Mouse (Mus musculus) liver, embryonic 14.5 days (tissue): Measurements from ENCODE around the gene Chn2. TPM values are rescaled to one million over a fixed set of nuclear protein-coding genes. Genes with fewer than 3 reads are reported as not detected.

ENCODE experiments used
- ATAC-seq: fragments of 200-750 bp; cut with Nextera tagmentation; 2 replicates; pipeline ENCODE4 v1.8.0; 2017; ENCODE audit warnings: moderate number of reproducible peaks, mild to moderate bottlenecking, moderate library complexity; ENCODE audit not compliant: insufficient read depth
- DNase-seq, 3 experiments: peaks; one replicate each; pipeline ENCODE4 v3.0.0-alpha.2; 2012 to 2013; ENCODE audit warnings: low read depth in 3 of 3, low spot score in 3 of 3
- H3K27ac ChIP-seq: fragments of 300-500 bp; sonication (generic); 2 replicates; pipeline ENCODE4 v1.5.1; 2014; ENCODE audit warnings: moderate library complexity, mild to moderate bottlenecking, control low read depth, inconsistent platforms
- H3K27me3 ChIP-seq: fragments of 300-500 bp; sonication (generic); 2 replicates; pipeline ENCODE4 v1.6.1; 2014; ENCODE audit warnings: mild to moderate bottlenecking, low read length, moderate library complexity; ENCODE audit not compliant: control insufficient read depth, insufficient read depth
- H3K36me3 ChIP-seq: fragments of 300-500 bp; sonication (generic); replicated peaks from 2 replicates; pipeline ENCODE4 v1.6.1; 2014; ENCODE audit warnings: low read depth; ENCODE audit not compliant: control insufficient read depth, insufficient read depth
- H3K4me1 ChIP-seq, 2 experiments: fragments of 200-500 bp in 1 of 2; fragments of 300-500 bp in 1 of 2; sonication (generic) in 1 of 2; replicated peaks; 2 replicates each; pipeline ENCODE4 v1.6.1; 2012 to 2014; ENCODE audit warnings: antibody characterized with exemption in 1 of 2, inconsistent platforms in 1 of 2, low read length in 1 of 2; ENCODE audit not compliant: control insufficient read depth in 2 of 2, insufficient read depth in 2 of 2
- H3K4me2 ChIP-seq: fragments of 300-500 bp; sonication (generic); 2 replicates; pipeline ENCODE4 v1.6.1; 2014; ENCODE audit warnings: low read depth, mild to moderate bottlenecking, control low read depth, moderate library complexity
- H3K4me3 ChIP-seq, 2 experiments: fragments of 200-500 bp in 1 of 2; fragments of 300-500 bp in 1 of 2; sonication (generic) in 1 of 2; 2 replicates each; pipeline ENCODE4 v1.5.1; 2012 to 2014; ENCODE audit warnings: low read depth in 2 of 2, low read length in 2 of 2, mild to moderate bottlenecking in 2 of 2, control low read depth in 1 of 2, inconsistent platforms in 1 of 2, moderate library complexity in 1 of 2; ENCODE audit not compliant: insufficient read depth in 1 of 2
- H3K9ac ChIP-seq: fragments of 300-500 bp; sonication (generic); replicated peaks from 2 replicates; pipeline ENCODE4 v1.6.1; 2014; ENCODE audit warnings: mild to moderate bottlenecking, control low read depth, moderate library complexity
- H3K9me3 ChIP-seq: fragments of 300-500 bp; sonication (generic); 2 replicates; pipeline ENCODE4 v1.6.1; 2016; ENCODE audit warnings: low read length, mixed read lengths; ENCODE audit not compliant: control insufficient read depth
- CTCF ChIP-seq: IDR thresholded peaks from 2 replicates; pipeline ENCODE4 v1.5.1; 2016; ENCODE audit warnings: antibody characterized with exemption, low read depth, control low read depth
- EP300 ChIP-seq: IDR thresholded peaks from 2 replicates; pipeline ENCODE4 v1.6.1; 2016; ENCODE audit warnings: antibody characterized with exemption, low read depth
- WGBS: fragments of 180-500 bp; shearing (Covaris S2); extraction: QIAGEN DNeasy Blood & Tissue Kit; methylation state at CpG from one replicate; pipeline ENCODE4 v1.1.7; 2014; ENCODE audit not compliant: insufficient replicate concordance; 5-methylcytosine and 5-hydroxymethylcytosine counted together
- polyA plus RNA-seq, 2 experiments: library from polyadenylated mRNA; depleted of rRNA in 1 of 2; stranded (reverse) in 1 of 2; unstranded in 1 of 2; fragments of >200 nt; fragmentation: Nextera tagmentation in 1 of 2; extraction: Ambion mirVana in 1 of 2; gene quantifications; 2 replicates each; pipeline versions ENCODE4 v1.2.1 to v1.2.3; 2012 to 2014

The Chn2 gene
- polyA plus RNA-seq, 2 experiments = 1.7 to 4.3 TPM

DNA sequence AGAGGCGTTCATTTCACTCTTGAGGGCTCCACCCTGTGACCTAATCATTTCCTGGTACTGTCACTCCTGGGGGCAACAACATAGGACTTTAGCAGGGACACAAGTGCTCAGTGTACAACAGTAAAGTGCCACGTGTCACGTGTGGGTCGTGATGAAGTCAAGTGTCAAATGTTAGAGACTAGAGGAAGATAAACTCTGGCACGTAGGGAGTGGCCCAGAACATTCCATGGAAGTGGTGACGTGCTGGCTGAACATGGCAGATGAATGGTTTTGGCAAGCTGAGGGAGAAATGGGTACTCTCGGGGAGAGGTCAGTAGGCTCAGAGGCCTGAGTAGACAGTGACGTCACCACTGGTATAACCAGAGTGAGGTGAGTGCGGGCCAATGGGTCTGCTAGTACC lies 45.7 kb downstream of the Chn2 start:
- 70% methylated on average over 9 of the region's 9 CpGs for WGBS
- H3K4me2 ChIP-seq = no peak overlapping the region
- no peaks in the 10 kb centered on the region for H3K27me3 ChIP-seq
- H3K36me3 ChIP-seq = no peaks in the 10 kb centered on the region
- H3K27ac ChIP-seq = no peak overlapping the region
- no peak overlapping the region for H3K4me3 ChIP-seq
- no peak for ATAC-seq
- no peak for TF ChIP-seq CTCF
- TF ChIP-seq EP300 = no peak
- no peak overlapping the region for H3K9ac ChIP-seq
- H3K9me3 ChIP-seq = no peaks in the 10 kb centered on the region
- H3K4me1 ChIP-seq = no peaks in the 10 kb centered on the region
- DNase-seq = no peak

DNA sequence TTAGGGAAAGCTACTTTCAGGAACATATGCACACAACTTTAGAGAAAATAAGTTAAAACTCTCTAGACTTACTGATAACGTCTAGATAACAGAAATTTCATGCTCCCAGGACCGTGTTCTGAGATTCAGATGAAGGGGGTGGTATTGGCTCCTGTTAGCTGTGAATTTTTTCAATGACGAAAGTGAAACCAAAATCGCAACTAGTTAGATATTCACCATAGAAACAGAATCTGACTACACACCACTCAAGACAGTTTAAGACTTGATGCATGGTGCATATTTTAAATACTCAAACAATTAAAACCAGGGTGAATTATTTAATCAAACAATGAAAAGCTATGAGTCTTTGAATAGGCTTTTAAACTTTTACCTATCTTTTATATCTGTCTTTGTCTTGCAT lies 48.8 kb downstream of the Chn2 start:
- no peaks in the 10 kb centered on the region for H3K27me3 ChIP-seq
- ATAC-seq (no peak), DNase-seq (no peak)
- H3K4me3 ChIP-seq = no peak overlapping the region
- no peaks in the 10 kb centered on the region for H3K36me3 ChIP-seq
- 44% methylated on average over 4 of the region's 4 CpGs for WGBS
- no peak overlapping the region for H3K4me2 ChIP-seq
- H3K27ac ChIP-seq = no peak overlapping the region
- peaks cover 0 to 4% of the 10 kb centered on the region in 2 experiments; a peak in 1 of 4 replicates for H3K4me1 ChIP-seq
- TF ChIP-seq EP300 = no peak
- TF ChIP-seq CTCF = no peak
- no peak overlapping the region for H3K9ac ChIP-seq
- no peaks in the 10 kb centered on the region for H3K9me3 ChIP-seq

DNA sequence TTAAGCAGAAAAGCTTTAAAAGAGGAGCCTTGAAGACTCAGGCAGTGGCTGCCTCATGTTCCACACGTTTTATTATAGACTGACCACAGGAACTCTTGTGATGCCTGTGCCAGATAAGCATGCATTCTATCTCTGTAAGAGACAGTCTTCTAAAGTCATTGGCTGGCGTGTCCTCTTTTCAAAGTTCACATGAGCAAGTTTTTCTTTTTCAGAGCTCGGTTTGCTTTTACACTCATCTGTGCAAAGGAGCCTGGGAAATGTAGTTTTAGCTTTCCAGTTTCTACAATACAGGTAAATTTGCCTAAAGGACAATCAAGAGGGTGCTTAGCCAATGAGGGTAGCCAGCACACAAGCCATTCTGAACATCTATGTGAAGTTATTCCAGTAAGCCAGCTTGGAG lies 51.5 kb downstream of the Chn2 start:
- Histone ChIP-seq H3K9ac (no peak overlapping the region), H3K36me3 (no peaks in the 10 kb centered on the region), H3K9me3 (no peaks in the 10 kb centered on the region), H3K27ac (no peak overlapping the region), H3K4me1 (peaks cover 0 to 4% of the 10 kb centered on the region in 2 experiments; a peak in 1 of 4 replicates), H3K4me3 (no peak overlapping the region), H3K27me3 (no peaks in the 10 kb centered on the region), H3K4me2 (no peak overlapping the region)
- no peak for ATAC-seq
- WGBS = 12% methylated on average over 3 of the region's 3 CpGs
- no peak for DNase-seq
- no peak for TF ChIP-seq EP300
- TF ChIP-seq CTCF = no peak

DNA sequence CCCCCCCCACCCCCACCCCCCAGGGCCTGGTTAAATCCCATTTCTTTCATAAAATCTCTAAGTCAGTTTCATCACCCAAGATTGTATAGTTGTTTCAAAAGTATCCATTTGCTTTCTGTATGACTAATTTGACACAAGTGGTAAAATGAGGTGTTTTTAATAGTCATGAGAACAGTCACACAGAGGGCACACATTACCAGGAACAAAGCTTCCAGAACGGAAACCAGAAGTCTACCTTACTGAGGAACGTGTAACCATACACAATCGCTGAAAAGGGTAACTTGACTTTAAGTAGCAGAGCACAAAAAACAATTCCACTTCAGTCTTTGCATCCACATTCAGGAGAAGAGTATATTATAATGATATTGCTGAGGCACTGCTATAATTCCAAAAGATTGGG lies 53.6 kb downstream of the Chn2 start:
- TF ChIP-seq CTCF (no peak), EP300 (no peak)
- no peak overlapping the region for H3K9ac ChIP-seq
- peaks cover 0 to 4% of the 10 kb centered on the region in 2 experiments; a peak in 1 of 4 replicates for H3K4me1 ChIP-seq
- no peak for ATAC-seq
- no peaks in the 10 kb centered on the region for H3K9me3 ChIP-seq
- no peaks in the 10 kb centered on the region for H3K27me3 ChIP-seq
- H3K4me2 ChIP-seq = no peak overlapping the region
- H3K36me3 ChIP-seq = no peaks in the 10 kb centered on the region
- no peak overlapping the region for H3K27ac ChIP-seq
- no peak for DNase-seq
- 59% methylated on average over 3 of the region's 3 CpGs for WGBS
- H3K4me3 ChIP-seq = no peak overlapping the region

DNA sequence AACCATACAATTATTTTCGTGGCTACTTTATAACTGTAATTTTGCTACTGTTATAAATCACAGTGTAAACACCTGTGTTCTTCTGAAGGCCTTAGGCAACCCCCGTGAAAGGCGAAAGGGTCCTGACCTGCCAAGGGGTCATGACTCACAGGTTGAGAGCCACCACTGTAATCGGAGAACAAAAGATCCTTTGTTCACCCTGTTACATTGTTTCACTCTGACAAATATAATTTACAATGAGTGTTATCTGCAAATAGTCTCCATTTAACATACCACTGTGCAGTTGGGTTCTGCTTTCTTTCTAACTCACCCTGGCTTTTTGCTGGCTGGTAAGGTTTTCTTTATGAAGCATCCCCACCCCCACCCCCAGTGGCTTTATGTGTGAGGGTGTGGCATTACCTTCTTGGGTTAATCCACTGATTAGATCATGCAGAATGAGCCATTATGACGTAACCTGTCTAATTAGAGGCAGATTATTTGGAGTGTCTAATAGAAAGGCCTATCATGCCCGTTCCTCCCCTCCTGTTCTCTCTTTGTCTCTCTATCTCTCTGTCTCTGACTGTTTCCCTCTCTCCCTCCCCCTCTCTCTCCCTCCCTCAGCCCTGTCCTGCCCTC lies 56.9 kb downstream of the Chn2 start:
- Histone ChIP-seq H3K27ac (no peak overlapping the region), H3K27me3 (no peaks in the 10 kb centered on the region), H3K9me3 (no peaks in the 10 kb centered on the region), H3K4me3 (no peak overlapping the region), H3K4me2 (no peak overlapping the region), H3K36me3 (no peaks in the 10 kb centered on the region), H3K9ac (no peak overlapping the region), H3K4me1 (no peaks in the 10 kb centered on the region)
- 49% methylated on average over 6 of the region's 6 CpGs for WGBS
- no peak for ATAC-seq
- no peak for DNase-seq
- TF ChIP-seq CTCF (no peak), EP300 (no peak)
